Mouse (Mus musculus) v-Abl transformed pro-B cells (cell line): ENCODE measurements around the gene Flrt1.

Experiments
- in situ Hi-C, 2 experiments: fragments of 400-800 bp; cut with MboI; formaldehyde crosslinking; loops; one replicate each; pipeline ENCODE4 v1.15.1; 2025; ENCODE audit not compliant: unreplicated experiment in 2 of 2

Flrt1 gene

GRCm38 (mm10) chr19:7070775-7071174 is 34.8 kb downstream of the Flrt1 start:
- in situ Hi-C loops, result loop anchor here in 1 of 2 experiments (5.0 kb wide), 2 partner anchors 132 to 367 kb away; no protein-coding TSS in a partner anchor

GRCm38 (mm10) chr19:7069781-7070763 is 35.5 kb downstream of the Flrt1 start:
- in situ Hi-C loops, result loop anchor here (5.0 to 10.0 kb wide), 7 partner anchors 132 to 545 kb away; partner anchors contain the start of genes Hrasls5 (in 1 of the 2), Mark2 (in 1 of the 2) and Otub1 (in 1 of the 2)

- in situ Hi-C loops, result loop anchor here (5.0 to 10.0 kb wide), 6 partner anchors 138 to 546 kb away; partner anchors contain the start of genes Hrasls5 (in 1 of the 2), Mark2 (in 1 of the 2) and Otub1 (in 1 of the 2)
Measured at GRCm38 (mm10) chr19:7068661-7069531, 36.6 kb downstream of the Flrt1 start.

- in situ Hi-C loops, result loop anchor here (5.0 to 10.0 kb wide), 6 partner anchors 139 to 547 kb away; partner anchors contain the start of genes Hrasls5 (in 1 of the 2), Mark2 (in 1 of the 2) and Otub1 (in 1 of the 2)
Measured at GRCm38 (mm10) chr19:7068136-7068535, 37.4 kb downstream of the Flrt1 start.

GRCm38 (mm10) chr19:7067344-7068050 is 38.0 kb downstream of the Flrt1 start:
- in situ Hi-C loops, result loop anchor here (5.0 to 10.0 kb wide), 6 partner anchors 140 to 547 kb away; partner anchors contain the start of genes Hrasls5 (in 1 of the 2), Mark2 (in 1 of the 2) and Otub1 (in 1 of the 2)

GRCm38 (mm10) chr19:7066828-7067342 is 38.6 kb downstream of the Flrt1 start:
- in situ Hi-C loops, result loop anchor here (5.0 to 10.0 kb wide), 6 partner anchors 140 to 548 kb away; partner anchors contain the start of genes Hrasls5 (in 1 of the 2), Mark2 (in 1 of the 2) and Otub1 (in 1 of the 2)

GRCm38 (mm10) chr19:7066034-7066827 is 39.3 kb downstream of the Flrt1 start:
- in situ Hi-C loops, result loop anchor here (5.0 to 10.0 kb wide), 6 partner anchors 141 to 549 kb away; partner anchors contain the start of genes Hrasls5 (in 1 of the 2), Mark2 (in 1 of the 2) and Otub1 (in 1 of the 2)

- in situ Hi-C loops, result loop anchor here (10.0 kb wide), 3 partner anchors 280 to 550 kb away; partner anchors contain the start of genes Hrasls5 (in 1 of the 2) and Mark2 (in 1 of the 2)
Measured at GRCm38 (mm10) chr19:7064571-7064970, 41.0 kb downstream of the Flrt1 start.

- in situ Hi-C loops, result loop anchor here (10.0 kb wide), 3 partner anchors 282 to 552 kb away; partner anchors contain the start of genes Hrasls5 (in 1 of the 2) and Mark2 (in 1 of the 2)
Measured at GRCm38 (mm10) chr19:7062916-7063315, 42.6 kb downstream of the Flrt1 start.

GRCm38 (mm10) chr19:7062110-7062509 is 43.4 kb downstream of the Flrt1 start:
- in situ Hi-C loops, result loop anchor here (10.0 kb wide), 3 partner anchors 283 to 553 kb away; partner anchors contain the start of genes Hrasls5 (in 1 of the 2) and Mark2 (in 1 of the 2)

- in situ Hi-C loops, result loop anchor here in 1 of 2 experiments (5.0 kb wide), 1 partner anchor 209 kb away; the partner anchor contains the start of gene Rcor2
Measured at GRCm38 (mm10) chr19:7058541-7058940, 47.0 kb downstream of the Flrt1 start.

- in situ Hi-C loops, result loop anchor here in 1 of 2 experiments (5.0 kb wide), 1 partner anchor 210 kb away; the partner anchor contains the start of gene Rcor2
Measured at GRCm38 (mm10) chr19:7057722-7058207, 47.8 kb downstream of the Flrt1 start.

GRCm38 (mm10) chr19:7057126-7057721 is 48.3 kb downstream of the Flrt1 start:
- in situ Hi-C loops, result loop anchor here in 1 of 2 experiments (5.0 kb wide), 1 partner anchor 210 kb away; the partner anchor contains the start of gene Rcor2

GRCm38 (mm10) chr19:7056248-7057087 is 49.1 kb downstream of the Flrt1 start, which contains the start of gene Macrod1:
Gene Macrod1, plus strand, starts transcription at chr19:7056810.
- in situ Hi-C loops, result loop anchor here in 1 of 2 experiments (5.0 kb wide), 1 partner anchor 211 kb away; the partner anchor contains the start of gene Rcor2

- in situ Hi-C loops, result loop anchor here in 1 of 2 experiments (5.0 kb wide), 1 partner anchor 212 kb away; the partner anchor contains the start of gene Rcor2
Measured at GRCm38 (mm10) chr19:7055173-7055572, 50.4 kb downstream of the Flrt1 start.

GRCm38 (mm10) chr19:7054772-7055171 is 50.8 kb downstream of the Flrt1 start:
- in situ Hi-C loops, result loop anchor here in 1 of 2 experiments (5.0 kb wide), 1 partner anchor 213 kb away; the partner anchor contains the start of gene Rcor2
